Mouse (Mus musculus) ES-E14 (cell line): ENCODE measurements around the gene Ss18l1.

Source experiments
- ZC3H11A ChIP-seq: IDR thresholded peaks from 2 replicates; pipeline ENCODE4 v1.6.1; 2012; ENCODE audit warnings: low read depth, mild to moderate bottlenecking, inconsistent platforms, low read length, borderline replicate concordance
- ZNF384 ChIP-seq: IDR thresholded peaks from 2 replicates; pipeline ENCODE4 v1.6.1; 2012; ENCODE audit warnings: low read depth, low read length, inconsistent platforms

- no peak for TF ChIP-seq ZNF384
- TF ChIP-seq ZC3H11A = 0 out of 2 replicates have a peak, but pooled peaks have one; percentile 65
Observed at GRCm38 (mm10) chr2:180050986-180051385, 8.7 kb downstream of the Ss18l1 start.
